Mouse (Mus musculus) adrenal gland, postnatal 36 days (tissue): ENCODE results near the gene Vmn1r214. TPM values are rescaled to one million over a fixed set of nuclear protein-coding genes. Genes with fewer than 3 reads are reported as not detected.

Source experiments
- DNase-seq, 2 experiments: peaks; one replicate each; pipeline ENCODE4 v3.0.0; 2021; ENCODE audit warnings: mixed read lengths in 1 of 2
- long read RNA-seq, 2 experiments: library from polyadenylated mRNA; stranded (forward); transcript quantifications; one replicate each; pipeline ENCODE4 v2.0.0; 2021; ENCODE audit warnings: borderline sequencing depth in 2 of 2
- total RNA-seq, 2 experiments: library from RNA; stranded (reverse); gene quantifications; 2 replicates each; pipeline ENCODE4 v1.2.3; 2021

Vmn1r214 gene
- total RNA-seq: not detected
- long read RNA-seq, experiment 1: 0 reads
- long read RNA-seq, experiment 2: 0 reads

DNA sequence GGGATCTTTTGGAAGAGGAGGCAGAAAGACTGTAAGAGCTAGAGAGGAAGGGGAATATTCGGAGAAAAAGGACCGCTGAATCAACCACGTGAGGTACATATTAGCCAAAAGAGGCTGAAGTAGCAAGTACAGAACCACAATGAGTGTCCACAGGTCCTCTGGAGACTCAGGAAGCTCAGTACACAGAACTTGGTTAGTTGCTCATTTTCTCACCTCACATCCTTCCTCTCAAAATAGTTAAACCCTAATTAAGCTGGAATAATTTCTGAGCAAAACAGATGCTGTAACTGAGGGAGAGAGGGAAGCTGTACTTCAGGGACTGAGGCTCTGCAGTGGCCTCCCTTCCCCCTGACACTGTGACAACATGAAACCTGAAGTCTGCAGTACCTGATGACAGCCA lies at the start of gene Vmn1r214:
Gene Vmn1r214 (plus strand): TSS at position 301 of the 400 bp plus-strand sequence.
- no peak for DNase-seq

DNA sequence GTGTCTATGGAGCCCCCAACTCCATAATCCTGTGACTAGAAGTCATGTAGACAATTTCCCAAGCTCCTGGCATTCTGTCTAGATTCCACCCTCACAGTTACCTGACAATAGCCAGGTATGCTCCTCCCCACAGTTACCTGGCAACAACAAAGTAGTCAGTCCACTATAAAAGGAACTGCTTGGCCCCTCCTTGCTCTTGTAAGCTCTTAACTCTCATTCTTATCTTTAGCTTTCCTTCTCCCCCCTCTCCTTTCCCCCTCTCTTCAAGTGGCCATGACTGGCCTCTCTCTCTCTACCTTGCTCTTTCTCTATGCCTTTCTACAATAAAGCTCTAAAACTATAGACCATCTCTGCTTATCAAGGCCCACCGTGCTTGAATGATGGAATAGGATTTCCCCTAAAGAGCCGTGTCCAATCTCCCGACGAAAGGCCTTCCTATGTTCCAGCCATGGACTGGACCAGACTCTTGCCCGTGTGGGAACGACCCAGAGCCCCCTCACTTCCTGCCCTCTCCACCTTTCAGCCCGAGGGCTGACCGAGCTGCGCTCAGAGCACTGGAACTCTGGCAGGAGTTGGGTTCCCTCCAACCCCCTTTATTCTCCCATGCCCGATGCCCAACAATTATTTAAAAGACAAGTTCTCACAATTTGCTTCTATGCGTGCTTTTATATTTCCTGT lies 39.9 kb upstream of the Vmn1r214 start:
- DNase-seq: no peak

DNA sequence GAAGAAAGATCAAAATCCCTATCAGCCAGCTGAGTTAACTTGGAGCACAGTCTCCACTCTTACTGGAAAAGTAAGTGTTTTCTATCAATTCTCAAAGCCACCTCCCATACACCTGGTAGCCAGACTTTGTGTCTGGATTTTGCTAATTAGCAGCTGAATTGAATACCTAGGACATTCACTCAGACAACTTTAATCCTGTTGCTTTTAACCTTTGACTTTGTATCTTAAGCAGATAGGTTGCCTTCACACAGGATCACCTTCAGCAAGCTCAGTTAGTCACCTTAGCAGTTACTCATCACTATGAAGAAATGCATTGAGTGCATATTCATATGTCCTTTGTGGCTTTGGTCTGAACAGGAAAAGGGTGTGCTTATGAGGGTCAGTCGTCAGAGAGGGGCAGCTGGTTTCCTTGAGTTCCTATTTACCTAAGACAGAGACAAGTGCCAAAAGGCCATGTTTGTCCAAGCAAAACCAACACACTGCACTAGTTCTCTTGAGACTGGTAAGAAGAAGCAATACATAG lies 38.0 kb upstream of the Vmn1r214 start:
- DNase-seq: no peak

DNA sequence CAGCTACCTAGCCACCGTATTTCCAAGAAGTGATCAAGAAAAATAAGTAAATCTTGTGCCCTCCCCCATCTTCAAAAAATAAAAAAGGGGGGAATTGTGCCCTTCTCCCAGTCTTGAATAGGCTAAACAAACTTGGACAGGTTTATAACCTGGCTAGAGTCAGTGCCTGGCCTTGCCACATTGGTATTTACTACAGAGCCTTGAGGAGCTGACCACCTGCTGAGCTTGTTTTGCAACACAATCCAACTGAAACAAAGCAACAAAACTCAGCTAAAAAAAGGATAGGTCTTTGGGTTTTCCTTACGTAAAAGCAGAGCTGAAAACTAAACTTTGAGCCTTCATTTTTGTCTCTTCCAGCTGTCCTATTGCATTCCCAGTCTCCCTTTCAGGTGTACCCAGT lies 37.5 kb upstream of the Vmn1r214 start:
- no peak for DNase-seq

DNA sequence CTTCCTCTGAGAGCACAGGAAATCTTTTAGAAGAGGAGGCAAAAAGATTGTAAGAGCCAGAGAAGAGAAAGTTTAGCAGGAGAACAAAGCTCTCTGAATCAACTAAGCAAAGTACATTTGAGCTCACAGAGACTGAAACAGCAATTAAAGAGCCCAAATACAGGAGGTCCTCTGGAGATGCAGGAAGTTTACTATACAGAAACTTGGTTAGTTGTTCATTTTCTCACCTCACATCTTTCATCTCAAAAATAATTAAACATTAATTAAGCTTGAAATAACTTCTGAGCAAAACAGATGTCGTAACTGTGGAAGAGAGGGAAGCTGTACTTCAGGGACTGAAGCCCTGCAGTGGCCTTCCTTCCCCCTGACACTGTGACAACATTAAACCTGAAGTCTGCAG lies 22.9 kb upstream of the Vmn1r214 start, which contains the start of gene Vmn1r213:
Gene Vmn1r213 (plus strand): TSS at position 301 of the 400 bp plus-strand sequence.
- DNase-seq: no peak

DNA sequence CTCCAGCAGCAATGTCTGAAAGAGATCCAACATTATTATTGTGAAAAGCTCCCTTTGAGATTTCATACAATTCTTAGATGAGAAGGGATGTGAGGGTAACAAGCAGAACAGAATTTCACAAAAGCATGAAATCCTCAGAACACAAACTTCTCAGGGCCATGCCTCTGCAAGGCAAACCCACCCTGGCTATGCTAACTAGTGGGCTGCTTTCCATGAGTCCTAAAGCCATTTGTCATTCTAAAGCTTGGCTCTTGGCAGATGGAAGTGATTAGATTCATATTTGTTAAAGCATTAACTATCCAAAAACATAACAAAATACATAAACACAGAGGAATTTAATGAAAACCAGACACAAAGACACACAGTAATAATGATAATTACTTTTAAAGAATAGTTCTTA lies 12.1 kb upstream of the Vmn1r214 start:
- no peak for DNase-seq

DNA sequence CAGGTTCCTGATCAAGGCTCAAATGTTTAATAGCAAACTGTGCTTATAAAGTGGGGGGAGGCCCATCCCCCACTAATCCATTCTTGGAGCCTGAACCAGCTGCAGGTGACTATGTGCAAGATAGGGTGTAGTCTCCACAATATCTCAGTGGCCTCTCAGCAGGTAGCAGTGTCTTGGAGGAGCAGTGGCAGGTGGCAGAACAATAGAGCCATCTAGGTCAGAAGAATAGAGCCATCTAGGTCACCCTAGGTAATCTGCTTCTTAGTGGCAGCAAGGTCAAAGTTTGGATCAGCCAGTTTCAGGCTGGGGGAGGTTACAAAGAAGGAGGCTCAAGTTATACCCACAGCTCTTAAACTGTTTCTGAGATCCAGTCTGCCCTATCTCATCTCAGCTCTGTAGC lies 5.4 kb upstream of the Vmn1r214 start:
- no peak for DNase-seq

DNA sequence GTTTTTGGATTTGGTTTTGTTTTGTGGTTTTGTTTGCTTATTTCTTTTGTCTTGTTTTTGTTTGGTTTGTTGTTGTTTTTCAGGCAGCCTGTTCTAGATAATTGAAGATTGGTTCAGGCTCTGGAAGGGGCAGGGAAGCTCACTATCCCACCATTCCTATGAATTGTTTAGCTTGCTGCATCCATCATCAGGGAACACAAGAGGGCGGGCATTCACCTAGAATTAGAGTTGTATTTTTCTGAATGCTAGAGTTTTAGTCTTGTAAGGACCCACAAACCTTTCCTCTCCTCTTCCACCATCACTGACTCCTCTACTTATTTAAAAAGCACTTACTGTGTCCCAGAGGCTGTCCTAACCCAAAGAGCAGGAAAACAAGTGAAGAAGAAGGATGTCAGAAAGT lies 27.6 kb downstream of the Vmn1r214 start:
- no peak for DNase-seq

DNA sequence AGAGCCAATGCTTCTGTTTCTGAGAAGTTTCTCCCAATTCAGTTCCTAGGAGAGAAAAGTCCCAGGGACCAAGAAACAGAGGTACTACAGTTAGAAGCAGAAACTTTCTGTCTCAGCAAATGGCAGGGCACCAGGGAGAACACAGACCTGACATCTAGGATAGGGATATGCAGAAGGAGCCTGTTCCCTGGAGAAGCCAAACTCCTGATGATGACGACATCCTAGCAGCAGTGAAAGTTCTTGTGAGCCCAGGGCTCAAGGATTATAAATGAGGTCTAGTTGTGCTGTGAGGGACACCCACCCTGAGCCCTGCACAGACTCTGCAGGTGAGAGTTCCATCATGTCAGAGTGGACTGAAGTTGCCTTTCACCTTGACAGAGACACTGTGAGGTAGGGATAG lies 37.5 kb downstream of the Vmn1r214 start, which contains the start of gene Vmn1r215:
Gene Vmn1r215 (plus strand): TSS at position 301 of the 400 bp plus-strand sequence.
- DNase-seq: no peak

DNA sequence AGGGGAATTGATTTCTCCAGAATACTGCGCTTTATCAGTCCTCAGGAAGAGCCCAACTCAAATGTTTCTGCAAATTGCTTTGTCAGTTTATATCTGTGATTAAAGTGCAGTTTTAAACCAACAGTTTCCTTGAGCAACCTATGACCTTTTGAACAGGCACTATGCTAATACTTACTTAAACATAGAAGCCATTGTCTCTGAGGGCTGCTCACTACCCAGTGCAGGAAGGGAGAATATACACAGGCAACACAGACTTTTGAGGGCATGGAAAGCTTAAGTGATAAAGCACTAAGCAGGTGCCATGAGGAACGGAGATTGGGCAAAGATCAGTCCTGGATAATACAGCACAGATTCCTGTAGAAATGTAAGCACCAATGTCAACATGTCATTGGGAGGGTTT lies 39.1 kb downstream of the Vmn1r214 start:
- DNase-seq: no peak

Other genes starting within 250 kb of the Vmn1r214 start
- not detected for gene Vmn1r209, start 220.7 kb upstream of the Vmn1r214 start, total RNA-seq
- gene Vmn1r210, start 199.1 kb upstream of the Vmn1r214 start, total RNA-seq: not detected
- gene Vmn1r211, start 172.9 kb upstream of the Vmn1r214 start, total RNA-seq: not detected
- gene Vmn1r212, start 146.2 kb upstream of the Vmn1r214 start, total RNA-seq: not detected
- gene Vmn1r213, start 22.8 kb upstream of the Vmn1r214 start, total RNA-seq: not detected
- not detected for gene Vmn1r215, start 37.6 kb downstream of the Vmn1r214 start, total RNA-seq
- not detected for gene Vmn1r217, start 87.8 kb downstream of the Vmn1r214 start, total RNA-seq
- not detected for gene Vmn1r218, start 102.7 kb downstream of the Vmn1r214 start, total RNA-seq
- not detected for gene Vmn1r219, start 128.9 kb downstream of the Vmn1r214 start, total RNA-seq
- gene Vmn1r220, start 157.6 kb downstream of the Vmn1r214 start, total RNA-seq: not detected
- not detected for gene Vmn1r221, start 183.7 kb downstream of the Vmn1r214 start, total RNA-seq
- gene Vmn1r222, start 205.5 kb downstream of the Vmn1r214 start, total RNA-seq: not detected
- not detected for gene Vmn1r223, start 216.7 kb downstream of the Vmn1r214 start, total RNA-seq